Mouse (Mus musculus): ENCODE results near the gene B4galt3. TPM values are rescaled to one million over a fixed set of nuclear protein-coding genes. Genes with fewer than 3 reads are reported as not detected.

B4galt3 gene
- polyA plus RNA-seq, 1 experiment from 2014 or later: 26.5 TPM

- no peak overlapping the region for H3K4me2 ChIP-seq
- no peak overlapping the region for H3K9ac ChIP-seq
- H3K4me3 ChIP-seq (replicated peaks): no peak overlapping the region
- DNase-seq: no peak
- peaks cover 17% of the 10 kb centered on the region for H3K36me3 ChIP-seq
- 39% methylated on average over 1 of the region's 1 CpGs for WGBS (ENCODE audit: insufficient replicate concordance)
- ATAC-seq (ENCODE audit: low read depth): no peak
- no peaks in the 10 kb centered on the region for H3K9me3 ChIP-seq (replicated peaks)
- H3K4me1 ChIP-seq (replicated peaks): peaks cover 55% of the 10 kb centered on the region
- peaks cover 4% of the 10 kb centered on the region; the same call in 1 of the 2 replicates for H3K27me3 ChIP-seq
- H3K27ac ChIP-seq: peak overlapping the region; percentile 18; the same call in 1 of the 2 replicates
Observed at GRCm38 (mm10) chr1:171268341-171268740, 1.8 kb upstream of the B4galt3 start.

DNA sequence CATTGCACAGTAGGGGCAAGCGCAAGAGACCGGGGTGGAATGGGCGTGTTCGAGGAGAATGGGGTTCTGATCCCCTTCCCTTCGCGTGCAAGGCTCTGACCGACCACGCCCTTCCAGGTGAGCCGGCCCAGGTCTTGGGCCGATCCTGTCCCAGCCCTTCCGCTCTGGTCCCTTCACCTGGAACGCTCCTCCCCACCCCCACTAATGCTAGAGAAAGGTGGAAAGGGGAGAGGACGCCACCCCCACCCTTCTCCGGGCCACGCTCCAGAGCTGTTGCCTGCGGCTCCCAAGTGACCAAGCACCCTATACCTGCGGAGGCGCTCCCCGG is 409 bp downstream of the B4galt3 start:
- Histone ChIP-seq H3K4me3 (replicated peaks) (peak overlapping the region; percentile 85), H3K36me3 (peaks cover 39% of the 10 kb centered on the region), H3K27ac (peak overlapping the region; percentile 87), H3K9me3 (replicated peaks) (no peaks in the 10 kb centered on the region), H3K4me1 (replicated peaks) (peaks cover 62% of the 10 kb centered on the region), H3K27me3 (no peaks in the 10 kb centered on the region), H3K4me2 (peak overlapping the region; percentile 88), H3K9ac (peak overlapping the region; percentile 88)
- under 1% methylated on average over 19 of the region's 19 CpGs for WGBS (ENCODE audit: insufficient replicate concordance)
- no peak for DNase-seq
- ATAC-seq (ENCODE audit: low read depth): peak; percentile 74

GRCm38 (mm10) chr1:171271196-171271595 is 1.1 kb downstream of the B4galt3 start:
- no peaks in the 10 kb centered on the region for H3K27me3 ChIP-seq
- H3K27ac ChIP-seq: peak overlapping the region; percentile 87
- H3K9ac ChIP-seq: peak overlapping the region; percentile 88
- H3K36me3 ChIP-seq: peaks cover 46% of the 10 kb centered on the region
- peak; percentile 45 for DNase-seq
- peak overlapping the region; percentile 88 for H3K4me2 ChIP-seq
- H3K9me3 ChIP-seq (replicated peaks): no peaks in the 10 kb centered on the region
- 23% methylated on average over 9 of the region's 9 CpGs for WGBS (ENCODE audit: insufficient replicate concordance)
- H3K4me1 ChIP-seq (replicated peaks): peaks cover 61% of the 10 kb centered on the region
- peak overlapping the region; percentile 85 for H3K4me3 ChIP-seq (replicated peaks)
- no peak for ATAC-seq (ENCODE audit: low read depth)

GRCm38 (mm10) chr1:171271622-171272021 is 1.5 kb downstream of the B4galt3 start:
- Histone ChIP-seq H3K27me3 (no peaks in the 10 kb centered on the region), H3K4me3 (replicated peaks) (peak overlapping the region; percentile 85), H3K9me3 (replicated peaks) (no peaks in the 10 kb centered on the region), H3K4me2 (peak overlapping the region; percentile 88), H3K4me1 (replicated peaks) (peaks cover 60% of the 10 kb centered on the region), H3K27ac (peak overlapping the region; percentile 87), H3K9ac (peak overlapping the region; percentile 88), H3K36me3 (peaks cover 50% of the 10 kb centered on the region)
- DNase-seq (no peak), ATAC-seq (ENCODE audit: low read depth) (no peak)
- WGBS (ENCODE audit: insufficient replicate concordance): 54% methylated on average over 10 of the region's 10 CpGs

- 63% methylated on average over 3 of the region's 3 CpGs for WGBS (ENCODE audit: insufficient replicate concordance)
- Histone ChIP-seq H3K4me3 (replicated peaks) (peak overlapping the region; percentile 85), H3K4me2 (peak overlapping the region; percentile 88), H3K27me3 (no peaks in the 10 kb centered on the region), H3K27ac (peak overlapping the region; percentile 87), H3K9me3 (replicated peaks) (no peaks in the 10 kb centered on the region), H3K9ac (peak overlapping the region; percentile 88), H3K4me1 (replicated peaks) (peaks cover 64% of the 10 kb centered on the region), H3K36me3 (peaks cover 55% of the 10 kb centered on the region)
- ATAC-seq (ENCODE audit: low read depth) (no peak), DNase-seq (no peak)
Observed at GRCm38 (mm10) chr1:171272086-171272485, 2.0 kb downstream of the B4galt3 start.

DNA sequence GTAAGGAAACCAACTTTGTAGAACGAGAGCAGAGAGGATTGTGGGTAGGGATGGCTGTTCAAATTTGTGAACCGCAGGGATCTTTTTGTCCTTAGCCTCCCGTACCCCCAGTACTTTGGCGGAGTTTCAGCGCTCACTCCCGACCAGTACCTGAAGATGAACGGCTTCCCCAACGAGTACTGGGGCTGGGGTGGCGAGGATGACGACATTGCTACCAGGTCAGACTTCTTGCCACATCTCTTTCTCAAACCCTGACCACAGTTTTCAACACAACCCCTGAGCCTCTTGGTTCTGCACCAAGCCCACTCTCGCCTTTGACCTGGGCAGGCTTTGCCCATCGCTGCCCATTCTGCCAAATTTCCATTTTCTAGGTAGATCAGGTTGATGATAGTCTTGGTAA is 4.0 kb downstream of the B4galt3 start:
- Histone ChIP-seq H3K9ac (no peak overlapping the region), H3K27me3 (no peaks in the 10 kb centered on the region), H3K27ac (peak overlapping the region; percentile 50; the same call in 1 of the 2 replicates), H3K4me3 (replicated peaks) (no peak overlapping the region), H3K4me1 (replicated peaks) (peaks cover 78% of the 10 kb centered on the region), H3K36me3 (peaks cover 76% of the 10 kb centered on the region), H3K4me2 (no peak overlapping the region), H3K9me3 (replicated peaks) (no peaks in the 10 kb centered on the region)
- ATAC-seq (ENCODE audit: low read depth): no peak
- DNase-seq: no peak
- 90% methylated on average over 12 of the region's 12 CpGs for WGBS (ENCODE audit: insufficient replicate concordance)

- Histone ChIP-seq H3K27me3 (no peaks in the 10 kb centered on the region), H3K9me3 (replicated peaks) (no peaks in the 10 kb centered on the region), H3K4me3 (replicated peaks) (no peak overlapping the region), H3K4me2 (no peak overlapping the region), H3K27ac (peak overlapping the region; percentile 50; the same call in 1 of the 2 replicates), H3K4me1 (replicated peaks) (peaks cover 79% of the 10 kb centered on the region), H3K9ac (no peak overlapping the region), H3K36me3 (peaks cover 83% of the 10 kb centered on the region)
- 92% methylated on average over 11 of the region's 11 CpGs for WGBS (ENCODE audit: insufficient replicate concordance)
- ATAC-seq (ENCODE audit: low read depth): no peak
- DNase-seq: no peak
Observed at GRCm38 (mm10) chr1:171275144-171275734, 5.1 kb downstream of the B4galt3 start.

DNA sequence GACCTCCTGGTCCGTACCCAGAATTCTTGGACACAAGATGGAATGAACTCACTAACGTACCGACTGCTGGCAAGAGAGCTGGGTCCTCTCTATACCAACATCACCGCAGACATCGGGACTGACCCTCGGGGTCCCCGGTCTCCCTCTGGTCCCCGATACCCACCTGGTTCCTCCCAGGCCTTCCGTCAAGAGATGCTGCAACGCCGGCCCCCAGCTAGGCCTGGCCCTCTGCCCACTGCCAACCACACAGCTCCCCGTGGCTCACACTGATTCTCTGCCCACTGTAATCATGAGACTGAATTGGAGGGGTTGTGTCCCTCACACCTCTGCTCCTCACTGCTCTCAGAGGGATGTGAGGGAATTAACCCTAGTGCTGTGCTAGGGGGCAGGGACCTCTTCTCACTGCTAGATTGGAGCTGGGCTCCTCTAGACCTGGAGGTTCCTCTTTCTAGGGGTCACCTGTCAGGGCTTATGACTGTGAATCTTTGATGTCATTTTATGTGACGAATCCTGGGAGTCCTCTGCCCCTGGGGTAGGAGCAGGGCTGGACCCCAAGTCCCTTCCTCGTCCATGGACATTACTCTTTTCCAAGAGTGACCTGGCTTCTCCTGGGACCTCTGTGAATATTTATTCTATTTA is 6.1 kb downstream of the B4galt3 start:
- Histone ChIP-seq H3K9me3 (replicated peaks) (no peaks in the 10 kb centered on the region), H3K27me3 (no peaks in the 10 kb centered on the region), H3K4me3 (replicated peaks) (no peak overlapping the region), H3K36me3 (peaks cover 83% of the 10 kb centered on the region), H3K4me1 (replicated peaks) (peaks cover 74% of the 10 kb centered on the region), H3K27ac (0 out of 2 replicates have a peak overlapping the region, but pooled peaks have one; percentile 25), H3K4me2 (no peak overlapping the region), H3K9ac (no peak overlapping the region)
- 87% methylated on average over 14 of the region's 14 CpGs for WGBS (ENCODE audit: insufficient replicate concordance)
- no peak for DNase-seq
- no peak for ATAC-seq (ENCODE audit: low read depth)

DNA sequence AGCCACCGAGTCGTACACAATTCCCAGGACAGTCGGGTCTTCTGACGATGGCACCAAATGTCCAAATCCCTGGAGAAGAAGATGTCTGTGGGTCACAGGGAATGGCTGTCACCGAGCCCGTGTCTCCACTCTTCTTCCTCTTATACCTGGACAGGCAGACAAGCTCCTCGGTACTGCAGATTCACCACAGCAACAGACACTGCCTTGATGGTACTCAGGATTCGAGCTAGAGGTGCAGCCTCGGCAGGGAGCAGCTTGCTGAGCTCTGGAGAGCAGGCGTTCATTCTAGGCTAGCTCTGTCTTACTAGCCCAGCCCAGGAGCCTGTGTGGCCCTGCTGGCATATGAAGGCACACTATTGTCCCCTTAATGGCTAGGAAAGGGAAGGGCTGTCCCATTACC is 7.6 kb downstream of the B4galt3 start:
- H3K4me3 ChIP-seq (replicated peaks): peak overlapping the region; percentile 90

GRCm38 (mm10) chr1:171278436-171278835 is 8.3 kb downstream of the B4galt3 start:
- 94% methylated on average over 8 of the region's 8 CpGs for WGBS (ENCODE audit: insufficient replicate concordance)
- H3K4me3 ChIP-seq (replicated peaks): peak overlapping the region; percentile 90
- ATAC-seq (ENCODE audit: low read depth): no peak
- H3K4me2 ChIP-seq: peak overlapping the region; percentile 90
- no peaks in the 10 kb centered on the region for H3K27me3 ChIP-seq
- no peaks in the 10 kb centered on the region for H3K9me3 ChIP-seq (replicated peaks)
- no peak for DNase-seq
- H3K36me3 ChIP-seq: peaks cover 78% of the 10 kb centered on the region
- peak overlapping the region; percentile 100 for H3K27ac ChIP-seq
- peaks cover 68% of the 10 kb centered on the region for H3K4me1 ChIP-seq (replicated peaks)
- peak overlapping the region; percentile 99 for H3K9ac ChIP-seq

More for the DNA sequence above, 7.6 kb downstream of the B4galt3 start:
- no peak for ATAC-seq (ENCODE audit: low read depth)
- H3K9me3 ChIP-seq (replicated peaks): no peaks in the 10 kb centered on the region
- no peak for DNase-seq
- peak overlapping the region; percentile 90 for H3K4me2 ChIP-seq
- H3K4me1 ChIP-seq (replicated peaks): peaks cover 68% of the 10 kb centered on the region
- H3K9ac ChIP-seq: peak overlapping the region; percentile 99
- H3K27me3 ChIP-seq: no peaks in the 10 kb centered on the region
- WGBS (ENCODE audit: insufficient replicate concordance): 86% methylated on average over 10 of the region's 10 CpGs
- H3K27ac ChIP-seq: peak overlapping the region; percentile 100
- H3K36me3 ChIP-seq: peaks cover 78% of the 10 kb centered on the region

- H3K27me3 ChIP-seq: no peaks in the 10 kb centered on the region
Observed at GRCm38 (mm10) chr1:171279012-171279705, 9.0 kb downstream of the B4galt3 start.

More at GRCm38 (mm10) chr1:171279012-171279705, 9.0 kb downstream of the B4galt3 start:
- ATAC-seq (ENCODE audit: low read depth) (no peak), DNase-seq (no peak)
- H3K36me3 ChIP-seq: peaks cover 78% of the 10 kb centered on the region
- H3K9ac ChIP-seq: peak overlapping the region; percentile 99
- no peaks in the 10 kb centered on the region for H3K9me3 ChIP-seq (replicated peaks)
- peak overlapping the region; percentile 90 for H3K4me2 ChIP-seq
- H3K4me3 ChIP-seq (replicated peaks): peak overlapping the region; percentile 90
- peaks cover 67% of the 10 kb centered on the region for H3K4me1 ChIP-seq (replicated peaks)
- peak overlapping the region; percentile 100 for H3K27ac ChIP-seq
- 82% methylated on average over 14 of the region's 14 CpGs for WGBS (ENCODE audit: insufficient replicate concordance)

All from liver, embryonic 13.5 days (tissue).